Mouse (Mus musculus) neural tube, embryonic 14.5 days (tissue): ENCODE data around the gene Scarf2. TPM values are rescaled to one million over a fixed set of nuclear protein-coding genes. Genes with fewer than 3 reads are reported as not detected.

Experiments
- ATAC-seq: fragments of 200-750 bp; cut with Nextera tagmentation; 2 replicates; pipeline ENCODE4 v1.8.0; 2017; ENCODE audit warnings: low read depth, mild to moderate bottlenecking, moderate TSS enrichment, moderate library complexity
- H3K27ac ChIP-seq: fragments of 300-500 bp; sonication (generic); 2 replicates; pipeline ENCODE4 v1.5.1; 2014; ENCODE audit warnings: low read depth, mild to moderate bottlenecking, control low read depth, low read length, moderate library complexity, mixed read lengths
- H3K27me3 ChIP-seq: fragments of 300-500 bp; sonication (generic); 2 replicates; pipeline ENCODE4 v1.6.1; 2014; ENCODE audit warnings: low read length; ENCODE audit not compliant: control insufficient read depth, insufficient read depth
- H3K36me3 ChIP-seq: fragments of 300-500 bp; sonication (generic); 2 replicates; pipeline ENCODE4 v1.6.1; 2014; ENCODE audit warnings: low read length, mixed read lengths; ENCODE audit not compliant: control insufficient read depth, insufficient read depth
- H3K4me1 ChIP-seq: fragments of 300-500 bp; sonication (generic); 2 replicates; pipeline ENCODE4 v1.6.1; 2014; ENCODE audit warnings: low read length; ENCODE audit not compliant: control insufficient read depth, insufficient read depth
- H3K4me2 ChIP-seq: fragments of 300-500 bp; sonication (generic); 2 replicates; pipeline ENCODE4 v1.6.1; 2014; ENCODE audit warnings: mild to moderate bottlenecking, low read depth, low read length, control low read depth
- H3K4me3 ChIP-seq: fragments of 300-500 bp; sonication (generic); 2 replicates; pipeline ENCODE4 v1.5.1; 2014; ENCODE audit warnings: low read depth, low read length, control low read depth, mixed read lengths
- H3K9ac ChIP-seq: fragments of 300-500 bp; sonication (generic); replicated peaks from 2 replicates; pipeline ENCODE4 v1.6.1; 2014; ENCODE audit warnings: low read depth, mild to moderate bottlenecking, control low read depth, low read length, mixed read lengths
- H3K9me3 ChIP-seq: fragments of 300-500 bp; sonication (generic); 2 replicates; pipeline ENCODE4 v1.6.1; 2016; ENCODE audit warnings: low read length; ENCODE audit not compliant: control insufficient read depth
- WGBS: fragments of 180-500 bp; shearing (Covaris S2); extraction: QIAGEN DNeasy Blood & Tissue Kit; methylation state at CpG from one replicate; pipeline ENCODE4 v1.1.7; 2014; 5-methylcytosine and 5-hydroxymethylcytosine counted together
- polyA plus RNA-seq: library from polyadenylated mRNA; unstranded; fragments of >200 nt; fragmentation: Nextera tagmentation; extraction: Ambion mirVana; gene quantifications from 2 replicates; pipeline ENCODE4 v1.2.1, GENCODE M21; 2014

Gene Scarf2
- polyA plus RNA-seq, 1 experiment from 2014 or later, result 0.95 TPM

- ATAC-seq, result no peak
- 7% methylated on average over 5 of the region's 5 CpGs for WGBS
- H3K27me3 ChIP-seq, result peaks cover 4% of the 10 kb centered on the region; the same call in 1 of the 2 replicates
Observed at GRCm38 (mm10) chr16:17812120-17812519, 15.0 kb downstream of the Scarf2 start.

DNA sequence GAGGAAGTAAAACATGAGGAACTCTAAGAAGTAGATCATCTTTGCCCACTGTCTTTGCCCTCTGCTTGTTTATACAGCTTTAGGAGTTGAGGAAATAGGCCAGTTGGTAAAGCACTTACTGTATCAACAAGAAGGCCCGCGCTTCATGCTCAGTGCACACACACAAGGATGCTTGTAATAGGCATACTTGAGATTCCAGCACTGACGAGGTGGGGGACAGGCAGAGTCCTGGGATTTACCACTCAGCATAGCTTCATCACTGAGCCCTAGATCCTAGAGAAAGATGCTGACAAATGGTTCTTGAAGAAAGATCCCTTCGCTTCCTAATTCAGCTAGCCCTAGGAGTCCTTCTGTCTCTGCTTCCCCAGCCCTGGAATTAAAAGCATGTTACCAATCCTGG is 16.1 kb downstream of the Scarf2 start:
- Histone ChIP-seq H3K4me3 (no peak overlapping the region), H3K27me3 (peaks cover 4% of the 10 kb centered on the region; the same call in 1 of the 2 replicates), H3K4me1 (peaks cover 5% of the 10 kb centered on the region; the same call in 1 of the 2 replicates), H3K9me3 (no peaks in the 10 kb centered on the region), H3K9ac (no peak overlapping the region), H3K36me3 (no peaks in the 10 kb centered on the region), H3K27ac (no peak overlapping the region), H3K4me2 (no peak overlapping the region)
- WGBS, result 53% methylated on average over 4 of the region's 4 CpGs
- no peak for ATAC-seq

More at GRCm38 (mm10) chr16:17812120-17812519, 15.0 kb downstream of the Scarf2 start:
- Histone ChIP-seq H3K4me1 (peaks cover 9% of the 10 kb centered on the region; the same call in 1 of the 2 replicates), H3K27ac (no peak overlapping the region), H3K4me3 (no peak overlapping the region), H3K9ac (no peak overlapping the region), H3K36me3 (no peaks in the 10 kb centered on the region), H3K9me3 (no peaks in the 10 kb centered on the region), H3K4me2 (no peak overlapping the region)

- Histone ChIP-seq H3K4me3 (peak overlapping the region; percentile 50), H3K9ac (peak overlapping the region; percentile 64), H3K9me3 (no peaks in the 10 kb centered on the region), H3K27ac (peak overlapping the region; percentile 56), H3K36me3 (no peaks in the 10 kb centered on the region), H3K4me1 (no peaks in the 10 kb centered on the region), H3K4me2 (peak overlapping the region; percentile 83), H3K27me3 (peaks cover 4% of the 10 kb centered on the region; the same call in 1 of the 2 replicates)
- peak; percentile 88 for ATAC-seq
- 1% methylated on average over 63 of the region's 63 CpGs for WGBS
Observed at GRCm38 (mm10) chr16:17815411-17816402, 18.6 kb downstream of the Scarf2 start.

DNA sequence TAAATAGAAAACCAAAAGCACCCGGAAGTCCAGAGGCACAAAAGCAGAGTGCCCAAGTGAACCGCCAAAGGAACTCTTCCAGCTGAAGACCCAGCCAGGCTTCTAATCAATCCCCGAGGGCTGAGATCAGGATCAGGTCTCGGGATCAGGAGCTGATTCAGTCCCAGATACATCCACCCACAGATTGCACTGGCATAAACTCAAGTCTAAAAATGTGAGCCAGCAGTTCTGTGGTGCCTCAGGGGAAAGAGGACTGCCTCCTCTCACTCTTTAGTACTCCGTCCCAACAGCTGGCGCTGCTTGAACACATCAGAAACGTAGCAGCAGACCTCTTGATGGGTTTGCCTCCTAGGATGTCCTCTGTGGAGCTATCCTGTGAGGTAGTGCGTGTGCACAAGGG is 19.4 kb downstream of the Scarf2 start:
- 75% methylated on average over 8 of the region's 8 CpGs for WGBS
- H3K4me3 ChIP-seq, result no peak overlapping the region
- H3K4me1 ChIP-seq, result no peaks in the 10 kb centered on the region
- no peak overlapping the region for H3K4me2 ChIP-seq
- H3K9me3 ChIP-seq, result no peaks in the 10 kb centered on the region
- H3K36me3 ChIP-seq, result no peaks in the 10 kb centered on the region
- H3K9ac ChIP-seq, result no peak overlapping the region
- H3K27ac ChIP-seq, result no peak overlapping the region
- H3K27me3 ChIP-seq, result peaks cover 4% of the 10 kb centered on the region; the same call in 1 of the 2 replicates
- ATAC-seq, result no peak

- ATAC-seq, result no peak
- Histone ChIP-seq H3K27me3 (peaks cover 2% of the 10 kb centered on the region; the same call in 1 of the 2 replicates), H3K4me1 (no peaks in the 10 kb centered on the region), H3K27ac (no peak overlapping the region), H3K9me3 (no peaks in the 10 kb centered on the region), H3K4me3 (no peak overlapping the region), H3K36me3 (no peaks in the 10 kb centered on the region), H3K4me2 (no peak overlapping the region), H3K9ac (no peak overlapping the region)
- WGBS, result 89% methylated on average over 2 of the region's 2 CpGs
Observed at GRCm38 (mm10) chr16:17826500-17826899, 29.4 kb downstream of the Scarf2 start.

DNA sequence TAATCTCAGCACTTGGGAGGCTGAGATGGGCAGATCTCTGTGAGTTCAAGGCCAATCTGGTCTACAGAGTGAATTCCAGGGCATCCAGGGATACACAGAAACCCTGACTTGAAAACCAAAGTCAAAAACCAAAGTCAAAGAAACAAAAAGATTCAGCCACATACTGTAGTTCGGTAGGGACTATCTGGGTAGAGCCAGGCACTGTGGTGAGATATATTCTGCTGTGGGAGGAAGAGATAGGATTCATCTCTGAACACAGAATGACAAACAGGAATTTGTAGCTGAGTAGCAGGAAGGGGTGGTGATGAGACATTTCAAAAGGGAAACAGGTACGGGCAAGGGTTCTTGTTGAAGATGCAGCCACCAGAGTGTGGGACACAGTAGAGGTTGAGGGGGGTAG is 31.1 kb downstream of the Scarf2 start:
- Histone ChIP-seq H3K27ac (no peak overlapping the region), H3K4me1 (peaks cover 6% of the 10 kb centered on the region; the same call in 1 of the 2 replicates), H3K9me3 (no peaks in the 10 kb centered on the region), H3K4me3 (no peak overlapping the region), H3K4me2 (no peak overlapping the region), H3K36me3 (no peaks in the 10 kb centered on the region), H3K9ac (no peak overlapping the region), H3K27me3 (peaks cover 11% of the 10 kb centered on the region)
- WGBS, result 87% methylated on average over 2 of the region's 2 CpGs
- no peak for ATAC-seq

GRCm38 (mm10) chr16:17828867-17829266 is 31.8 kb downstream of the Scarf2 start:
- H3K4me3 ChIP-seq, result no peak overlapping the region
- H3K9me3 ChIP-seq, result no peaks in the 10 kb centered on the region
- no peaks in the 10 kb centered on the region for H3K36me3 ChIP-seq
- no peak overlapping the region for H3K9ac ChIP-seq
- 71% methylated on average over 3 of the region's 3 CpGs for WGBS
- peaks cover 7% of the 10 kb centered on the region; the same call in 1 of the 2 replicates for H3K4me1 ChIP-seq
- H3K27ac ChIP-seq, result no peak overlapping the region
- ATAC-seq, result no peak
- peaks cover 11% of the 10 kb centered on the region for H3K27me3 ChIP-seq
- H3K4me2 ChIP-seq, result no peak overlapping the region

DNA sequence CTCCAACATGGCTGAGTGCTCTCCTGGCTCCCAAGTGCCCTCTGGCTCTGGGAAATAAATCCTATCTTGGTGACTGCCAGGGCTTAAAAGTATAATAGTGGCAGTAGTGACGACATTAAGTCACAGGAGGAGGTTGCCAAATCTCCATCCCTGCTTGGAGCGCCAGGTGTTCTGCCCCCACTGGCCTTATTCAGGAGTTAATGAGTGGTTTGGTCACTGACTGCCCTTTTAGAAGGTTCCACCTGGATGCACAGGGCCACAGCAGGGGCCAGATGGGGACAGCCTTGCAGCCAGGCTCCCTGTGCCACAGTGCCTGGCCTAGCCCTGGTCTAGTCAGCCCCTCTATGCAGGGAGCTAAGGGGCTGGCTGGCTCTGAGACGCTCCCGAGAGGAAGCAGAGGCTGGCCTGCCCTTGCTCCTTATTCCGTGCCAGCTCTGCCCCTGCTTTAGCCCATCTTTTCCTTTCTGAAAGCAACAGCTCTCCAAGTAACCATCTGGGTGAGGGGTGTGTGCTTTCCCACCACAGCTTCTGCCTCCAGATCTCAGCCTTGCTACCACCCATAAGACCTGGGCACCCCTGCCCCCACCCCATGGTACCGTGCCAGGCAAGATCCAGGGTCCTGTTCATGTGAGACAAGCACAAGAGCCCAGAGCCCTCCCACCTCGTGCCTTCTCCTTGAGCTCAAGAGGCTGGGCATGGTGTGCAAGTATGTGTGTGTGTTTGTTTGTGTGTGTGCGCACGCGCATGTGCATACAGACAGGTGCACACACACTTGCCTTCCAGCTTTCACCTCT is 33.5 kb downstream of the Scarf2 start:
- Histone ChIP-seq H3K4me1 (peaks cover 7% of the 10 kb centered on the region; the same call in 1 of the 2 replicates), H3K4me3 (no peak overlapping the region), H3K9me3 (no peaks in the 10 kb centered on the region), H3K27me3 (peaks cover 15% of the 10 kb centered on the region), H3K9ac (no peak overlapping the region), H3K36me3 (no peaks in the 10 kb centered on the region), H3K4me2 (no peak overlapping the region), H3K27ac (no peak overlapping the region)
- 69% methylated on average over 10 of the region's 10 CpGs for WGBS
- ATAC-seq, result no peak
